Mouse (Mus musculus) layer of hippocampus, adult 18-20 months (tissue): ENCODE results near the gene Dab2. TPM values are rescaled to one million over a fixed set of nuclear protein-coding genes. Genes with fewer than 3 reads are reported as not detected.

Experiments used
- DNase-seq, 2 experiments: peaks; one replicate each; pipeline ENCODE4 v3.0.0; 2022; ENCODE audit warnings: low spot score in 2 of 2
- long read RNA-seq: library from polyadenylated mRNA; stranded (forward); transcript quantifications from one replicate; pipeline ENCODE4 v2.0.0, GENCODE M21; 2021
- total RNA-seq, 2 experiments: library from RNA; stranded (reverse); gene quantifications; 2 replicates each; pipeline ENCODE4 v1.2.3; 2021

Dab2 gene
- total RNA-seq = 1 to 10 TPM; 5.8 to 7.1 TPM
- long read RNA-seq, full-length matches to known transcripts = 5 of 6 reads
- long read RNA-seq, partial matches to known transcripts = 1 of 6 reads
- long read RNA-seq, other reads (novel, unspliced or antisense) = 0 of 6 reads

DNA sequence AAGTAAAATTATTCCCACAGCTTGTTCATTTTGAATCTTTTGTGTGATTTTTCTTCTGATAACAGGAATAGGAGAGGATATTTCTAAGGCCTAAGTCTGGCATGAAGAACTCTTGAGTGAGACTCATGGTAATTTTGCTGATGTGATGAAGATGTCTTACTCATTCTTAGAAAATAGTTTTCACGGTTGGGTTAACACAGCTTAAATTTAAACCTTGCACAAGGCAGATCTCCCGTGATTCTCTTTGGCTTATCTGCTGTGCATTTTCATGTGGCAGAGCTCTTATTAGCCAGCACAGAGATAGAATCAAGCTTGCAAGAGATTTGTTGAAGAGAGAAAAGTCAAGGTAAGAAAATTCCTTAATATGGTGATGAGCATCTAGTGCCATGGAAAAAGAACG lies at the start of gene Dab2:
TSS of gene Dab2 (plus strand) at position 235 of the 400 bp plus-strand sequence.
- no peak for DNase-seq

DNA sequence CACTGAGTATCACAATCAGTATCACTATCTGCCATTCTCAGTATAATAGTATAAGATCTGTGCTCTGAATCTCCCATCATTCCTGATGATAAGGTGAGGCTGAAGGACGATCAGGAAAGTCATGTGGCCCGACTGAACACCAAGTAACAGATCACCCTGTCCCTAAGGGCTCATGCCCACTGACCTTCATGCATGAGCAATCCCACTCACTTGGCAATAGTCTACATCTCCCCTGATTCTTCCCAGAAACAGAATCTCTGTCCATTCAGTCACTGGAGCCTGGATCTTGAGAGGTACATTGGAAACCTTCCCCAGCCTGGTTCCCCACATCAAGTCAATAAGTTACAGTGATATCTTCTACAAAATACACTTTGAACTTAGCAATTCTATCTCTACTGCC lies 46.1 kb upstream of the Dab2 start:
- no peak for DNase-seq

GRCm38 (mm10) chr15:6254383-6254782 lies 45.2 kb upstream of the Dab2 start:
- DNase-seq = no peak

- DNase-seq = no peak
Measured at GRCm38 (mm10) chr15:6257049-6257448, 42.5 kb upstream of the Dab2 start.

GRCm38 (mm10) chr15:6259957-6260740 lies 39.4 kb upstream of the Dab2 start:
- DNase-seq = no peak

DNA sequence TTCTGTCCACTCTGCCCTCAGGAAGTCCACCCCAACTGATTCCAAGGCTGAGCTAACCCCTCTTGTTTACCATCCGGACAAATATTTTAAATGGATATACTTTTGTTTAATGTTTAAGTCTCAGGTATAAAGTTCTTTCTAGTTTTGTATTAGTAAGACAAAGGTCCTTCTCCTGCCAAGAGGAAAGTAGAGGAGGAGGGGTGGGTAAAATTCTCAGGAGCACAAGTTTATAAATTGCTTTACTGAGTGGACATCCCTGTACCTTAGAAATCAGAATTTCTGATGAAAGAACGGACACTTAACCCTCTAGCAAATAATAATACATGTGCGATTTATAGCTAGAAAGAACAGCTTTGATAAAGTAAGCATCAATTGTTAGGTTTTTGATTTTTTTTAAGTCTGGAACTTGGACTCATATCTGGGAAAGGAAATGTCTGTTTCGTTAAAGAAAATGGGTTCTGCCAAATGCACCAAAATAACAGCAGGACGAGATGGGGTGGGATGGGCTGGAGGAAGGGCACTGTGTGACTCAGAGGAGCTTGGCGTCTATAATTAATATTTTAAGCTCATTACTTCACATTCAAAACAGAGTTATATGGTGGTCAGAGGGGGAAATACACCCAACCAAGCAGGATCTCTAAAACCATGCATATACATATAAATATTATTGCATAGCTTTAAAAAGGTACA lies 38.7 kb upstream of the Dab2 start:
- no peak for DNase-seq

DNA sequence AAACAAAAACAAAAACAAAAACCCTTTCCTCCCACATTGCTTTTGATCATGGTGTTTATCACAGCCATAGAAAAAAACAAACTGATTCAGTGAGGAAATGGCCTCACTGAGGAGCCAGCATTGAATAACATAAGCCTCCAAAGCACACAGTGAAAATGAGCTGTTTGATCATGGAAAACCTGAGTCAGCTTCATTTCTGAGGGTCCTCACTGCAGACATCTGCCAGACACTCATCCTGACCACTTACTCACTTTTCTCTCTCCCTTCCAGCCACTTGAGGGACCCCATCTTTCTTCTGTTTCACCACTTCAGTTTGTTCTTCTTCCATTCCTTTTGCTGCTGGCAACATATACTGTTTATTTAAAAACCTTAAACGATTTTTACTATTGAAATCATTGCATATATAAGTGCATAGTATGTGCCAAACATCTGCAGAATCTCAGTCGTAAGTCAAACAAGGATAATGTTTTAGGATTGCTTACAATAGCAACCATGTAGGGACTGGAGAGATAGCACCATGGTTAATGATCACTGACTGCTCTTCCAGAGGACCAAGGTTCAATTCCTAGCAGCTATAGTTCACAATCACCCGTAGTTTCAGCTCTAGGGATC lies 32.3 kb upstream of the Dab2 start:
- DNase-seq = no peak

GRCm38 (mm10) chr15:6278606-6279468 lies 20.8 kb upstream of the Dab2 start:
- DNase-seq = no peak

- DNase-seq = no peak
Measured at GRCm38 (mm10) chr15:6280021-6280451, 19.6 kb upstream of the Dab2 start.

- no peak for DNase-seq
Measured at GRCm38 (mm10) chr15:6283249-6283648, 16.3 kb upstream of the Dab2 start.

- no peak for DNase-seq
Measured at GRCm38 (mm10) chr15:6296071-6296470, 3.5 kb upstream of the Dab2 start.

GRCm38 (mm10) chr15:6298726-6299125 lies 862 bp upstream of the Dab2 start:
- no peak for DNase-seq

GRCm38 (mm10) chr15:6302219-6302618 lies 2.6 kb downstream of the Dab2 start:
- DNase-seq = no peak

DNA sequence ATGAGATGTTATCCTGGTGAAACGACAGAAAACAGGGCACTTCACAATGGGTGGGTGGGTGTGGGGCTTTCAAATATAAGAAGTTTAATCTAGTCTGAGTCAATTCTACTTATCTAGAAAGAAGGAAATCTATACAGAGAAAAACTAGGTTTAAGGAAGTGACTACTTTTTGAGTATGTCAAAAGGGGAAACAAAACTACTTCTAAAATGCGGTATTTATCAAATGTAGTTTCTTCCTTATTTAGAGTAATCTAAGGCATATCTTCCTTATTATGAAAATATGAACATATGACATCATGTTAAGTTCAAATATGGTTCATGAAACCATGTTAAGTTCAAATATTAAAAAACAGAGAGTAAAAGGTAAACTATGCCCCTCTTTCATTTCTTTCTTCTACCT lies 4.2 kb downstream of the Dab2 start:
- DNase-seq = no peak

DNA sequence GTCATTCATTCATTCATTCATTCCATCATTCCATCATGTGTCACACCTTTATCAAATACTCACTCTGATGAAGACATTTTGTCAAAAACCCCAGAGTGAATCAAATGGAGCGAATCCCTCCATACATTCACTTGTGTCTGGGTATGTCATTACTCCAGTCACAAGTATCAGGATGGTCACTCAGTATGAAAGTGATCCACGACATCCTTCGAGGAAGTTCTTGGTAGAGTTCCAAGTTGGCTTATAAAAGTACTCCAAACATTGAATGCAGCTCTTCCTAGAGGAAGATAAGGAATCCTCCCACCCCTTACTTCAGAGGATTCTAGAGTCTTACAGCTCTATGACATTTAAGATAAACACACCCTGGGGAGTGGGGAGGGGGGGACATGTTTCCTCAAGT lies 10.0 kb downstream of the Dab2 start:
- DNase-seq = no peak

GRCm38 (mm10) chr15:6310417-6310816 lies 10.8 kb downstream of the Dab2 start:
- no peak for DNase-seq

- no peak for DNase-seq
Measured at GRCm38 (mm10) chr15:6312396-6312795, 12.8 kb downstream of the Dab2 start.

DNA sequence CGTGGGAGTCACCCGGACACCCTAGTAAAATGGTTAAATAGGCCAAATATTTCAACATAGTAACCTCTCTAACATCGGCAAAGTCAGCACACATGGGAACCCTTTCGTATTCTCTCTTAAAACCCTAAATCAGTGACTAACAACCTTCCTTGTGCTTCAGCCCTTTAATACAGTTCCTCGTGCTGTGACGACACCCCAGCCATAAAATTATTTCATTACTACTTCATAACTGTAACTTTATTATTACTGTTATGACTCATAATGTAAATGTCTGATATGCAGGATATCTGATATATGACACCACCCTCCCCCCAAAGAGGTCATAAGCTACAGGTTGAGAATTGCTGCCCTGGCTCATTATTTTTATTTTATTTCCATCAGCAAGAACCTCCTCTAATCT lies 19.8 kb downstream of the Dab2 start:
- DNase-seq = no peak

DNA sequence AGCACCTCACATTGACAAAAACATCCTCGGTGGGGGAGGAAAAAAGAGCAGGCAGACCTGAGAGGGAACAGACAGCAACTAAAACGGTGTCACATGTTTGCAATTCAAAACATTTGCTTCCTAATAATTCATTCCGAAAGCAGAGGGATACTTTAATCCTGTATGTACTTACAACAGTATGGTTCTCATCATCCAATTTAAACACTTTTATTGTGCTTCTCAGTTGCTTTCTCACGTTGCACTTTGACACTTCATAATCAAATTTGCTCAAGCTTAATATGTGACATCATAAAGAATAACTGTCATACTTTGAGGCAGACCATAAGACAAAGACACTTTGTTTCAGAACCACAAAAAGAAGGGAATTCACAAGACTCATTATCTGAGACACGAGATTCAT lies 20.9 kb downstream of the Dab2 start:
- DNase-seq = no peak

DNA sequence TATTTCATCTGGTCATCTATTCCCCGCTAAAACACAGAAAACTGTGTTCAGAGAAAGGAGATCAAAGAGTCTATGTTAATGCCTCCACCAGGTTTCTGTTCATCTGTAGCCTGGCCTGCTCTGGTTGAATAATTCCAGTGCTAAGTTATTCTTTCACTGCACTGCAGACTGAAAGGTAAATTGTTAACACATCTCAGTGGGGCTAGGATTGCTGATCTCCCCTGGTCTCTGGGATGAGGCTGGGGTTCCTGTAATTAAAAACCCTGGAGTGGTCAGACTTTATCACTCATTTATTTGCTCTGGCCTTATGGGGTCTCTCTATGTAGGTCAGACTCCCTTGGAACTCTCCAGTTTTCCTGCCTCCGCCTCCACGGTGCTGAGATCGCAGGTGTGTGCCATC lies 21.7 kb downstream of the Dab2 start:
- DNase-seq = no peak

DNA sequence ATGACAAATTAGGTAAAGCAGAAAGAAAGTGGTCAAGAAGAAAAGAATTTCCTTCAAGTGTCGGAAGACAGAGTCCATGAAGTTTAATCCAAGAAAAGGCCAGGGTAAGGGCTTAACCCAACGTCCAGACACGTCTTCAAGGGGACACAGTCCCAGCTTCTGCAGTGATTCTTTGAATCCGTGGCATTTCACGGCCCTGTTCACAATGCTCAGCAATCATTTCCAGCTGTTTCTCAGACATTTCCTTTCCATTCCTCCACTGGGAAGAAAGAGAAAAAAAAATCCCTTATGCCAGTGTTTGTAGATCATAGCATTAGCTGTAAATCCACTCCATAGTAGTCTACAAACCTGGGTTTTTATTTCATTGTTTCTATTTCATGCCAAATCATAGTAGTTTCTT lies 22.7 kb downstream of the Dab2 start:
- no peak for DNase-seq
